Mouse (Mus musculus) heart, embryonic 12.5 days (tissue): ENCODE data around the gene Ccn6. TPM values are rescaled to one million over a fixed set of nuclear protein-coding genes. Genes with fewer than 3 reads are reported as not detected.
A peak's percentile ranks its signal among the peaks of the same experiment; 100 is the strongest.

Source experiments
- ATAC-seq: fragments of 200-750 bp; cut with Nextera tagmentation; 2 replicates; pipeline ENCODE4 v1.8.0; 2017; ENCODE audit warnings: moderate TSS enrichment, moderate library complexity; ENCODE audit not compliant: insufficient number of reproducible peaks, low FRiP score
- H3K27ac ChIP-seq: fragments of 300-500 bp; sonication (generic); 2 replicates; pipeline ENCODE4 v1.5.1; 2016; ENCODE audit warnings: mild to moderate bottlenecking, moderate library complexity; ENCODE audit not compliant: poor library complexity, severe bottlenecking
- H3K27me3 ChIP-seq: fragments of 300-500 bp; sonication (generic); replicated peaks from 2 replicates; pipeline ENCODE4 v1.6.1; 2016; ENCODE audit warnings: mild to moderate bottlenecking, moderate library complexity
- H3K36me3 ChIP-seq: fragments of 300-500 bp; sonication (generic); 2 replicates; pipeline ENCODE4 v1.6.1; 2016; ENCODE audit warnings: mild to moderate bottlenecking, moderate library complexity
- H3K4me1 ChIP-seq: fragments of 300-500 bp; sonication (generic); replicated peaks from 2 replicates; pipeline ENCODE4 v1.6.1; 2016; ENCODE audit warnings: mild to moderate bottlenecking
- H3K4me2 ChIP-seq: fragments of 300-500 bp; sonication (generic); 2 replicates; pipeline ENCODE4 v1.6.1; 2016; ENCODE audit warnings: mild to moderate bottlenecking, moderate library complexity
- H3K4me3 ChIP-seq: fragments of 300-500 bp; sonication (generic); 2 replicates; pipeline ENCODE4 v1.5.1; 2016; ENCODE audit warnings: mild to moderate bottlenecking
- H3K9ac ChIP-seq: fragments of 300-500 bp; sonication (generic); 2 replicates; pipeline ENCODE4 v1.6.1; 2016; ENCODE audit warnings: mild to moderate bottlenecking, moderate library complexity
- H3K9me3 ChIP-seq: fragments of 300-500 bp; sonication (generic); replicated peaks from 2 replicates; pipeline ENCODE4 v1.6.1; 2016; ENCODE audit warnings: mild to moderate bottlenecking, moderate library complexity
- WGBS: fragments of 180-500 bp; shearing (Covaris S2); methylation state at CpG from one replicate; pipeline ENCODE4 v1.1.7; 2016; 5-methylcytosine and 5-hydroxymethylcytosine counted together
- polyA plus RNA-seq: library from polyadenylated mRNA; unstranded; fragments of >200 nt; fragmentation: Nextera tagmentation; extraction: Ambion mirVana; gene quantifications from 2 replicates; pipeline ENCODE4 v1.2.1, GENCODE M21; 2016

Gene Ccn6
- polyA plus RNA-seq, 1 experiment from 2014 or later, result not detected

DNA sequence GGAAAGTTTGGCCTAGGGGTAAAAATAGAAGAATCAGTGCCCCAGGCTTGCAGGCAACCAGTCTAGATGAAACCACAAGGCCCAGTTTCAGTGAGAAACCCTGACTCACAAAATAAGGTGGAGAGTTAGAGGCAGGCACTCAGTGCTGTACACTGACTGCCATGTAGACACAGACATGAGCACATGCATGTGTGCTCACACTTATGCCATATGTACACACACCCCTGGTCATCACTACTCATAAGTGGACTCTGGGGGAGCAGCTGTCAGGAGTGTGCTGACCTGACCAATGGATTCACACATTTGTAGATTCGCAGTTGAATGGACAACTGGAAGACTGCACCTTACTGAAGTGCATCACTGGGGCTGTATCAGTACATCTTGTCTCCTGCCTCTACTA is 2.2 kb downstream of the Ccn6 start:
- Histone ChIP-seq H3K36me3 (no peaks in the 10 kb centered on the region), H3K9me3 (no peaks in the 10 kb centered on the region), H3K4me2 (no peak overlapping the region), H3K27ac (no peak overlapping the region), H3K27me3 (no peaks in the 10 kb centered on the region), H3K4me3 (no peak overlapping the region), H3K4me1 (0 out of 2 replicates have a peak, but pooled peaks cover 5% of the 10 kb centered on the region), H3K9ac (no peak overlapping the region)
- no peak for ATAC-seq
- WGBS, result 84% methylated on average over 1 of the region's 1 CpGs

DNA sequence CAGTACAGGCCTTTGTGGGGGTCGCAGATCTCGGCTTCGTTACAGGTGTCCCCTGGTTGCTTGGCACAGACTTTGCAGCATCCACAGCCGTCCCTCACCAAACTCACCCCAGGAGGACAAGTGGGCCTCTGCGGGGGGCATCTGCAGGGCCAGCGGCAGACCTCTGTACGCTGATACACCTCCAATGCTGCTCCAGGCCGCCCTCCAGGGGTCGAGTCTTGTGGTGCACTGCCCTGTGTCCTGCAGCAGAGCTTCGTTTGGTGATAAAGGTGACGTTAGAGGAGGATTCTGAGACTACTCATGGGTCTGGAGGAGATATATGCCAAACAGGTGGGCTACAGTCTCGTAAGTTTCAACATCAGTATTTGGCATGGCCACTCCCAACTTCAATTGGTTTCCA is 5.3 kb downstream of the Ccn6 start:
- H3K4me3 ChIP-seq, result no peak overlapping the region
- no peak overlapping the region for H3K27ac ChIP-seq
- no peaks in the 10 kb centered on the region for H3K9me3 ChIP-seq
- H3K27me3 ChIP-seq, result no peaks in the 10 kb centered on the region
- H3K4me2 ChIP-seq, result no peak overlapping the region
- WGBS, result 48% methylated on average over 12 of the region's 12 CpGs
- 0 out of 2 replicates have a peak, but pooled peaks cover 3% of the 10 kb centered on the region for H3K4me1 ChIP-seq
- H3K9ac ChIP-seq, result no peak overlapping the region
- H3K36me3 ChIP-seq, result no peaks in the 10 kb centered on the region
- ATAC-seq, result no peak

DNA sequence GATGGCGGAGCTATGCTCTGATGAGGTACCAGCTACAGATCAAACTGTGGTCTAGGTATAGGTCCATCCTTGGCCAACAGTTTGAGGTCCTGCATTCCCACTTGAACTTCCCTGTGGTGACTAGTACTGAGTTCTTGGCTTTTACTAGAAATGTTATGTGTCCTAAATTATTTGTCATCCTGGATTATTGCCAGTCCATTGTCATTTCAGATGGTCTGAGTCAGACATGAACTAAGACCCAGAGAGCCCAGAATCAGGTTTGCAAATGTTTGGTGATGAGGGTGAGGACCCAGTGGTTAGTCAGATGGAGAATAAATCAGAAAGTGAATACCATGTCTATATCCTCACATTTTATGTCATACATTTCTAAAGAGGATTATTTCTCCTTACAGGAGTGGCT is 6.3 kb downstream of the Ccn6 start:
- 0 out of 2 replicates have a peak, but pooled peaks cover 3% of the 10 kb centered on the region for H3K4me1 ChIP-seq
- no peaks in the 10 kb centered on the region for H3K27me3 ChIP-seq
- H3K4me3 ChIP-seq, result no peak overlapping the region
- no peak overlapping the region for H3K4me2 ChIP-seq
- WGBS, result 88% methylated on average over 1 of the region's 1 CpGs
- H3K9ac ChIP-seq, result no peak overlapping the region
- no peak overlapping the region for H3K27ac ChIP-seq
- no peak for ATAC-seq
- no peaks in the 10 kb centered on the region for H3K9me3 ChIP-seq
- no peaks in the 10 kb centered on the region for H3K36me3 ChIP-seq

DNA sequence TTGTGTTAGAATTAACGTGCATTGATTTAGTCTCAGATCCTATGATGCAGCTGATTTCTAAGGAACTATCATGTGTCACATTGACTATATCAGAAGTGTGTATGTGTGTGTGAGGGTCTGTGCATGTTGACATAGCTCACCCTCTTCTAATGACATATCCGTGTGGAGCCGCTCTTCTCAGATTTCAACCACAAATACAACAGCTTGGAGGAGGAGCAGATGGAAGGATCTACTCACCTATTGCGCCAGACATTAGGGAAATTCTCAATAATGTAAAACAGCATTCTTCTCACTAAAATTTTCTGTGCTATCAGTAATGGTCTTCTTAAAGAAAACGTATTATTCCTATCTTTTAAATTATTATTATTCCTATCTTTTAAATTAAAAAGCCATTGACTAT is 6.9 kb downstream of the Ccn6 start:
- ATAC-seq, result no peak
- Histone ChIP-seq H3K9me3 (no peaks in the 10 kb centered on the region), H3K9ac (no peak overlapping the region), H3K27ac (no peak overlapping the region), H3K4me2 (no peak overlapping the region), H3K36me3 (no peaks in the 10 kb centered on the region), H3K27me3 (no peaks in the 10 kb centered on the region), H3K4me3 (no peak overlapping the region), H3K4me1 (0 out of 2 replicates have a peak, but pooled peaks cover 3% of the 10 kb centered on the region)
- WGBS, result 85% methylated on average over 5 of the region's 5 CpGs

DNA sequence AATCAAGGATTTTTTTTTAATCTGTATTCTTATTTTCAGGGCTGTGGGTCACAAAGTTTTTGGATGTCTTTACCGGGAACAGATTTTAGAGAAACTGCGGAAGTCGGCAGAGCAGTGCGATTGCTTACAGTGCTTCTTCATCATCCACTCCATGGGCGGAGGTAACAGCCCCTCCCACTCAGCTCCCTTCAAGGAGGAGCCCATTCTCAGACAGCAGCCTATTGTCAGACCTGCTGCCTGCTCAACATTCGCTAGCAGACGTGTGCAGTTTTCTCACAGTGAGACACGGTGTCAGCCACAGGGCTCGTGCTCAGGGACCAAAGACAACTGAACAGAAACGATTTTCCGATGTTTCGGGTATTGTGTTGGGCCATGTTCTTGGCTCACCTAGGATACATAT is 21.4 kb downstream of the Ccn6 start:
- Histone ChIP-seq H3K27me3 (no peaks in the 10 kb centered on the region), H3K4me1 (no peaks in the 10 kb centered on the region), H3K4me3 (no peak overlapping the region), H3K36me3 (peaks cover 75% of the 10 kb centered on the region), H3K9me3 (no peaks in the 10 kb centered on the region), H3K4me2 (no peak overlapping the region), H3K27ac (no peak overlapping the region), H3K9ac (no peak overlapping the region)
- 88% methylated on average over 12 of the region's 12 CpGs for WGBS
- ATAC-seq, result no peak

DNA sequence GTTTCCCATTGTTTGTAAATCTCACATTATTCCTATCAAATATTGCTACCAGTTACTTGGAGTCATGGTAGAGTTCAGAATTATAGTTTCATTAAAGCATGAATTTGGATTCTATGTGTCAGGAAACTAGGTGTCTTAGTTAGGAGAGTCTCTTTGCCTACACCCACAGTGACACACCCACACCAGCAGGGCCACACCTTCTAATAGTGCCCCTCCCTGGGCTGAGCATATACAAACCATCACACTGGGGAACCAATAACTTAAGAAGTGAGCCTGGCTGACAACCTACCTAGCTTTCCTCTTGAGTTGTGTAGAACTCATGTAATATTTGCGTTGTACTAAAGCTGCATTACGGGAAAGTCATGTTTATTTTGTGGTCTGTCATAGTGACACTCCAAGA is 22.2 kb downstream of the Ccn6 start:
- no peak for ATAC-seq
- Histone ChIP-seq H3K27me3 (no peaks in the 10 kb centered on the region), H3K4me3 (no peak overlapping the region), H3K4me2 (no peak overlapping the region), H3K27ac (no peak overlapping the region), H3K4me1 (no peaks in the 10 kb centered on the region), H3K9ac (no peak overlapping the region), H3K36me3 (peaks cover 73% of the 10 kb centered on the region), H3K9me3 (no peaks in the 10 kb centered on the region)
- WGBS, result 95% methylated on average over 2 of the region's 2 CpGs

DNA sequence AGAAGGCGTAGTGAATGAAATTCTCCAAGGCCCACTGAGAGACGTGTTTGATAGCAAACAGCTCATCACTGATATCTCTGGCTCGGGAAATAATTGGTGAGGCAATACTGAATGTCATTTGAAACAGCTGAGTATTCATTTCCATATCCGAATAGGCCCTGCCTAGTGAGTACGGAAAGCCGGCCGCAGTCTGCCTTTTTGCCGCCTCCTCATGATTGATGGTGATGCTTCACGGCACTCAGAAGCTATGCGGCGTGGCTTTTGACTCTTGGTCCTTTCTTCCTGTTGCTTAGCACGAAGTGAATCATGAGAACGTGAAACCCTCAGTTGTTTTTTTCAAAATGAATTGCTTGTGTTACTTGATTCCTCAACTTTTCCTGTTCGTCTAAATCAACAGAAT is 22.8 kb downstream of the Ccn6 start:
- H3K4me1 ChIP-seq, result no peaks in the 10 kb centered on the region
- H3K9ac ChIP-seq, result no peak overlapping the region
- H3K27ac ChIP-seq, result no peak overlapping the region
- no peak overlapping the region for H3K4me2 ChIP-seq
- H3K36me3 ChIP-seq, result peaks cover 69% of the 10 kb centered on the region
- H3K27me3 ChIP-seq, result no peaks in the 10 kb centered on the region
- ATAC-seq, result no peak
- 87% methylated on average over 14 of the region's 14 CpGs for WGBS
- H3K4me3 ChIP-seq, result no peak overlapping the region
- no peaks in the 10 kb centered on the region for H3K9me3 ChIP-seq

DNA sequence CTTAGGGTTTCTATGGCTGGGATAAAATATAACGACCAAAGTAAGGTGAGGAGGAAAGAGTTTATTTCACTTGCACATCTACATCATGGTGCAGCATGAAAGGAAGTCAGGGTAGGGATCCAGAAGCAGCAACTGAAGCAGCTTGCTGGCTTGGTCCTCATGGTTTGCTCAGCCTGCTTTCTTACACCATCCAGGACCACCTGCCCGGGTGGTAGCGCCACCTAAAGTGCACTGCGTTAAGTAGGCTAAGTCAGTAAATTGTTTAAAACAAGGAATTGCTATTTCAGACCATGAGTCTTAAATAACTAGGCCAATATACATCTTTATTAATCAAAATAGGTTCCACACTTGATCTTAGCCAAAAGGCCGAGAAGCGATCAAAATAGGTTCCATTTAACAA is 24.8 kb downstream of the Ccn6 start:
- 80% methylated on average over 6 of the region's 6 CpGs for WGBS
- H3K36me3 ChIP-seq, result peaks cover 55% of the 10 kb centered on the region
- no peaks in the 10 kb centered on the region for H3K9me3 ChIP-seq
- H3K27ac ChIP-seq, result no peak overlapping the region
- H3K9ac ChIP-seq, result no peak overlapping the region
- no peak overlapping the region for H3K4me2 ChIP-seq
- no peak for ATAC-seq
- no peak overlapping the region for H3K4me3 ChIP-seq
- H3K27me3 ChIP-seq, result no peaks in the 10 kb centered on the region
- H3K4me1 ChIP-seq, result peaks cover 8% of the 10 kb centered on the region

DNA sequence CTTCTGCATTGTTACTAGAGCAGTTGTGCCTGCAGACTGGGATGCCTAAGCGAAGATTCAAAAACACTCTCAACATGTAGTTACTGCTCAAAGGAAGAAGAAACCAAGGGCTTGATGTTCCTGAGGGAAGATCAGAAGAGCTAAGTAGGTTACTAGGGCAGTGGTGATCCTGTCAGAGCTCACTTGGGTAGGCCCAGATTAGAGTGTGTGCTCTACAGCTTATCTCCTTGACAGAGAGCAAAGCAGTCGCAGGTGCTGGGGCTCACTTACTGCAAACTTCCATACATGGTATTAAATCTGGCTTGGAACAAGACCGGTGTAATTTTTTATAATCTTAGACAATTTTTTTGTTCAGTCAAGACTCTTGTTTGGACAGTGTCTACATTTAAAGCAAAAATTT is 25.8 kb downstream of the Ccn6 start:
- WGBS, result 74% methylated on average over 3 of the region's 3 CpGs
- Histone ChIP-seq H3K36me3 (peaks cover 50% of the 10 kb centered on the region), H3K27ac (no peak overlapping the region)

DNA sequence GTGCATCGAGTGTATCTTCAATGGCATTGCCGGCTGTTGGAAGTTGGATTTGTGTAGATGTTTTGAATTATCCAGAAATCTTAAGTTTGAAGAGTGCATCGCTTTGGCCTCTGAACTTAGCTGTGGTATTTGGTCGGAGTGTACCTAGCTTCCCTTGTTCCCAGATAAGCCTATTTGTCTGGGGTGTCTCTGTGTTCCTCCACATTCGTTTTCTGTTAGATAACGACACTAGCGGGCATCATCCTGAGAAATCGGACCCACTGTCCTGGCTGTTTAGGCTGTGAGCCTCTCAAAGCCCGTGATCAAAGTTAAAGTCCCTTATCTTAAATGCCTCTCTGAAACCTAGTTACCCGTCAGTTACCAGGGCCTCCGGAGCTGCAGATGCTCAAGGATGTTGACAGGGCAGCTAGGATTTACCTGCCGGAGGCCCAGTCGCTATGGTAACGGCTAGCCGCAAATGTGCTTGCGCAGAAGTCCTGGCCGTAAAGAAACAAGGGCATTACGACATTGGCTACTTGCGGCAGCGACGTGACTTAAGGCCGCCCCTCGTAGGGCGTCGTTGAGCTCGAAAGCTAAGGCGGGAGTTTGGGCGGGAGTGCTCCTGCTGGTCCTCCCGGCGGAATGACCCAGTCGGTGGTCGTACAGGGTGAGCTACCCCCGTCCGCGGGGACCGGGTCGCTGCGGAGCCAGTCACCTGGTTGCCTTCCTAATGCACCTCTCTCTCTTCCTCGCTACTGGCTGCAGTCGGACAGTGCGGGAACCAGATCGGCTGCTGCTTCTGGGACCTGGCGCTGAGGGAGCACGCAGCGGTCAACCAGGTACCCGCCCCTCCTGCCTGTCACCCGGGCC is 29.9 kb downstream of the Ccn6 start, which contains the start of the genes Fam229b and Tube1:
Gene Fam229b, minus strand, starts transcription at position 453 of the 849 bp plus-strand sequence.
Gene Tube1, plus strand, starts transcription at position 515 of the 849 bp plus-strand sequence.
- no peak within 1 kb of the TSS for H3K27ac ChIP-seq
- WGBS, result 4% methylated on average over 47 of the region's 47 CpGs
- no peaks in the 10 kb centered on the region for H3K27me3 ChIP-seq
- H3K4me1 ChIP-seq, result peaks cover 8% of the 10 kb centered on the region
- peak within 1 kb of the TSS; percentile 80 for H3K9ac ChIP-seq
- ATAC-seq, result peak; percentile 86
- H3K4me2 ChIP-seq, result peak within 1 kb of the TSS; percentile 82
- no peaks in the 10 kb centered on the region for H3K9me3 ChIP-seq
- peaks cover 18% of the 10 kb centered on the region for H3K36me3 ChIP-seq
- H3K4me3 ChIP-seq, result peak within 1 kb of the TSS; percentile 92

More for the DNA sequence above, 25.8 kb downstream of the Ccn6 start:
- Histone ChIP-seq H3K27me3 (no peaks in the 10 kb centered on the region), H3K4me1 (peaks cover 8% of the 10 kb centered on the region), H3K4me2 (no peak overlapping the region), H3K9ac (no peak overlapping the region), H3K4me3 (no peak overlapping the region), H3K9me3 (no peaks in the 10 kb centered on the region)
- ATAC-seq, result no peak

DNA sequence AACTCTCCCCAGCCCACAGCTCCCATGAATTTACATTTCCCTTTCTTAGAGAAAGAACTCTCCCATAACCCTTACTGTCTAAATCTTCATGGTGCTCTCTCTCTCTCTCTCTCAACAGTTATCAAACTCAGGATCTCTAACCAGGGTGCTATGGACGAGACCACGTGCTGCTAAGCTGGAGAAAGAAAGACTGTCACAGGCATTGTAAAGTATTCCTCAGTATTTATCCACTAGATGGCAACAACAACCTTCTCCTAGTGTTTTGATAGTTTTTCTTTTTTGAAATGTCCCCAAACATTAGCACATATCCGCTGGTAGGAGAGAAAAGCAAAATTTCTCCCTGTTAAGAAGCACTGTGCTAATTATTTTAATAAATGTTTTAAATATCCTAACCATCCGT is 42.2 kb downstream of the Ccn6 start:
- no peak for ATAC-seq
- Histone ChIP-seq H3K9ac (no peak overlapping the region), H3K36me3 (no peaks in the 10 kb centered on the region), H3K4me1 (no peaks in the 10 kb centered on the region), H3K27ac (no peak overlapping the region), H3K9me3 (no peaks in the 10 kb centered on the region), H3K27me3 (no peaks in the 10 kb centered on the region), H3K4me3 (no peak overlapping the region), H3K4me2 (no peak overlapping the region)
- whole genome bisulfite sequencing, result 31% methylated on average over 4 of the region's 4 CpGs
